Mouse (Mus musculus): Measurements from ENCODE around the gene Per2.

Gene Per2

GRCm38 (mm10) chr1:91458223-91458861, 782 bp downstream of the Per2 start:
- peak; percentile 44 to 53 for DNase-seq

DNA sequence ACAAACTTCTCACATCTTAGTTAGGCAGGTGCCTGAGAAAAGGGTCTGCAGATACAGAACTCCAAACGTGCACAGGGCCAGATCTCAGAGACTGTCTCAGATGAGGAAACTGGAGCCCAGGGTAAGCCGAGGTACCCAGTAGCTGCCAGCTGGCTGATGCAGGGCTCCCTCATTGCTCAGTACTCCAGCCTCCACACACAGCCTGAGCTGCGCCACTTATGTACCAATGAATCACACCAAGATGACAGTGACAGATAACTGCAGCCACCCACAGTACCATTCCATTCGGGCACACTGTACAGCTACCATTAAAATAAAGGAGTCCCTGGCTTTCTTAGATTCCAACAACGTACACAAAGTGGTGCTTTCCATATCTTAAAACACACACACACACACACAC, 1.4 kb downstream of the Per2 start:
- peak in 1 of 2 experiments; percentile 15 for DNase-seq

- no peak for DNase-seq
Measured at GRCm38 (mm10) chr1:91457116-91457515, 2.0 kb downstream of the Per2 start.

DNA sequence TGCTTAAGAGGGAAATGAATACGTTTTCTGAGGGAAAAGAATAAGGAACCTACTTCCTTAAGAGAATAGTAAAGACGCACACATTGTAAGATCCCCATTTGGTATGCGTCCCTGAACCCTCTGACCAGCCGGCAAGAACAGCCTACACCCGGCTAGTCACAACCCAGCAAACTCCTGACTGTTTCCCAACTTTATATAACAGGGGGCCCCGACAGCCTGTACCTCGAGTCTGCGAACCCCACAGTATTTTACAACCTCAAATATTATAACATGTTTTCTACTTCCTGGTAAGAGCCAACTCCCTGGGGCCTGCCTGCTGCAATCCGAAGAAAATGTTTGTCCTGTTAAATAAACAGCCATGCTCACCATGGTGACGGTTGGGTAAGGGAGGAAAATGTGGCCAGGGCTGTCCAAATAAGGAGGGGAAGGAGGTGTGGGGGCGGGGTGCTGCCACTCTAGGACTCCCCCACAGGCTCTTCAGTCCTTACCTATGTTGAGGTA, 2.8 kb downstream of the Per2 start:
- no peak for DNase-seq

DNA sequence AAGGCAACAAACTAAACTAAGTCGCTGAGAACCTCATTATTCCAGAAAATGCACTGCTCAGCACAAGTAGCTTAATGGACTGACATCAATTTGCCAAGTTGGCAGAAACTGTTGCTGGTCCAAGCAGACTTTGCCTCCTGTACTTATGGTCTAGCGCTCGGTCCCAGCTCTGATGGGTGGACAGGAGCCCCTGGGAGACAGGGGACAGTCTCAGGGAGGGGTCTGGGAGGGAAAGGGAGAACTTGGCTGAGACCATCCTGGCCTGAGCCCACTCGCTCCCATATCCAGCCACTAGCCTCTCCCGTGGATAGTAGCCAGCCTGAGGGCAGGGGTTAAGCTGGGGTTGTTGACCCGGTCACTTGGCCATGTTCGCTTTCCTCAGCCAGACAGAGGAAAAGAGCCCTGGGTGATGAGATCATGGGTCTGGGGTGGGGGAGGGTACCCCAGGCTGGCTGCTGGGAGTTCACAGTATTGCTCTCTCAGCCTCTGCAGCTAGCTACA, 3.4 kb downstream of the Per2 start:
- no peak for DNase-seq

- no peak for DNase-seq
Measured at GRCm38 (mm10) chr1:91454927-91455326, 4.2 kb downstream of the Per2 start.

DNA sequence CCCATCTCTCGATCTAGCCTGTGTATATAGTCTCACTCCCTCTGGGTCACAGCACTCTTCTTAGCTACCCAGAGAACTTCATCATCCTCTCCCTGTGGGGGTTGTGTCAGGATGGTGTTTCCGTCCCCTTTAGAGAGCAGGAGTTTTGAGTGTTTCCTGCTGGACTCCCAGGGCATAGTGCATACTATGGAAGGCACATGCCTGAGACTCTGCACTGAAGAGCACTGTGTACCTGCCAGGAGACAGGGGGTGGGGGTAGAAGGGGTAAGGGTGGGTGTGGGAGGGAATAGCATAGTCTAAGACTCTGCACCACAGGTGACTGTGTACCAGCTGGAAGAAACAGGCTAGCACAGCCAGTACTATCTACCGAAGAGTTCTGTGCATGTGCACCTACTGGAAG, 4.8 kb downstream of the Per2 start:
- no peak for DNase-seq

- DNase-seq, result no peak
Measured at GRCm38 (mm10) chr1:91453932-91454331, 5.2 kb downstream of the Per2 start.

GRCm38 (mm10) chr1:91451547-91452084, 7.5 kb downstream of the Per2 start:
- DNase-seq, result no peak

DNA sequence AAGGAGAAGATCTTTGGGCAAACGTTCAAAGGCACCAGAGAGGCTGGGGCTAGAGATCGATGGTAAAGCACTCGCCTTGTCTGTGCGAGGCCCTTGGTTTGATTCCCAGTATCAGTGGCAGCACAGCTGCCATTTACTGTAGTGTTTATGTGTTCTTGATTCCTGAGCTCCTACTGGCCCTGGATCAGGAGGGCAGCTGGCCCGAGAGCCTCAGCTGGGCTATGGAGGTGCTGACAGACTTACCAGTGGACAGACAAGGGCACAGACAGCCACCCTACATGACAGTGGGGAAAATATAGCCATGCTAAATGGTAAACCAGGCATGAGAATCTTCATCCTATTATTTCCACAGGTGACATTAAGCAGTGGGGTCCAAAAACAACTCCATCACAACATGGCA, 8.3 kb downstream of the Per2 start:
- DNase-seq, result no peak

- DNase-seq, result no peak
Measured at GRCm38 (mm10) chr1:91448688-91449087, 10.4 kb downstream of the Per2 start.

DNA sequence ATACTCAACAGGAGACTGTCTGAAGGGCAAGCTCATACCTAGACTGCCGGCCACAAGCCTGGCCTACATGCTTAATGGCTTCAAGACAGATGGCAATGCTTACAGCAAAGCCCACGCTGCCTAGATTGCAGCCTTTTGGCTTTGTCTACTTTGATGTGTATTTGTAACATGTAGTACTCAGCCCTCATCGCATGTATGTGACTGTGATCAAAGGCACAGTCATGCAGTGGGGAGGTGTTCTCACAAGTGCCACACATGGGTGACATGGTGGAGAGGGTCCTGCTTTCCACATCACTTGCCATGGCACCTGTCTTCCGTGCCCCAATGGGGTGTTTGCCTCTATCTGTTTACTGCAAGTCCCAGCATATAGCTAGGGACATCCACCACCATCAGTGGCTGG, 12.6 kb downstream of the Per2 start:
- DNase-seq, result no peak

GRCm38 (mm10) chr1:91446060-91446459, 13.1 kb downstream of the Per2 start:
- DNase-seq, result no peak

GRCm38 (mm10) chr1:91444841-91445830, 14.0 kb downstream of the Per2 start:
- no peak for DNase-seq

- DNase-seq, result no peak
Measured at GRCm38 (mm10) chr1:91442350-91442990, 16.7 kb downstream of the Per2 start.

GRCm38 (mm10) chr1:91441855-91442254, 17.3 kb downstream of the Per2 start:
- no peak for DNase-seq

- DNase-seq, result no peak
Measured at GRCm38 (mm10) chr1:91439776-91440175, 19.3 kb downstream of the Per2 start.

GRCm38 (mm10) chr1:91437573-91437972, 21.6 kb downstream of the Per2 start:
- no peak for DNase-seq

DNA sequence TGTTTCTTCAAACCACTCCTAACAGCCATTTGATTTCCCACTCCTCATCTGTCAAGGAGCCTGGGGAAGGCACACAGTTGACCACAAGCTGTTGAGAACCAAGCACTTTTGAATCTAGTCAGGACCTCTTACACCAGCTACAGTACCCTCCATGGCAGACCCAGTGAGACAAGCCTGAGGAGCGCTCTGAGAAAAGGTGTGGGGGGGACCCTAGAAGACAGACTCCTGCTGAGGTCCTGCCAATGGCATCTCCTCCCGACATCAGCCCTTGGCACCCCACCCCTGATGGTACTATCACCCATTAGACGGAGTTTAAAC, 22.1 kb downstream of the Per2 start:
- DNase-seq, result no peak

GRCm38 (mm10) chr1:91436380-91437082, 22.6 kb downstream of the Per2 start:
- peak; percentile 48 to 67 for DNase-seq

DNA sequence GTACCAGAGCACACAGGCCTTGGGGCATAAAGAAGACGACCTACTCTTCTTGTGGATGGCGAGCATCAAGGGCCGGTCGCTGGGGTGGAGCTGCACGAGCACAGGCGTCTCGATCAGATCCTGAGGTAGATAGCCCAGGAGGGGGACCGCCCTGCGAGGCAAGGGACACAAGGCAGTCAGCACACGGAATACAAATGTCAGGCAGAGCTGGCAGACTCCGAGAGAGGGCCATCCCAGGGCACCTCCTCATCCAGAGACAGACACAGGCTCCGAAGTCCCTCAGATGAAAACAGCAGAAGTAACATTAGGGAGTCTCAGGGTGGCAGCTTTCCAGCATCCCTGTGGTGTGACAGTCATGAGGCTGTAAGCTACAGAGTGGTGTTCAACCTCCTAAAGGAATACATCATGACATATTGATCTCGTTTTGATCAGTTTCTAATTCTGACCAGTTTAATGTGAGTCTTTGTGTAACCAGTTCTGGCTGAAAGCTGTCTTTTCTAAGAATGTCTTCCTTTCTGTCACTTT, 23.5 kb downstream of the Per2 start:
- peak; percentile 36 to 56 for DNase-seq

- DNase-seq, result no peak
Measured at GRCm38 (mm10) chr1:91434905-91435304, 24.2 kb downstream of the Per2 start.
